Mouse (Mus musculus) embryonic facial prominence, embryonic 15.5 days (tissue): ENCODE data around the gene Nmt2. TPM values are rescaled to one million over a fixed set of nuclear protein-coding genes. Genes with fewer than 3 reads are reported as not detected.

Source experiments
- ATAC-seq: fragments of 200-750 bp; cut with Nextera tagmentation; 2 replicates; pipeline ENCODE4 v1.8.0; 2017; ENCODE audit warnings: low read depth, moderate TSS enrichment; ENCODE audit not compliant: insufficient number of reproducible peaks, low FRiP score, low TSS enrichment
- H3K27ac ChIP-seq: fragments of 300-500 bp; sonication (generic); replicated peaks from 2 replicates; pipeline ENCODE4 v1.5.1; 2015; ENCODE audit warnings: mild to moderate bottlenecking, inconsistent platforms
- H3K27me3 ChIP-seq: fragments of 300-500 bp; sonication (generic); 2 replicates; pipeline ENCODE4 v1.6.1; 2015; ENCODE audit warnings: inconsistent platforms
- H3K36me3 ChIP-seq: fragments of 300-500 bp; sonication (generic); 2 replicates; pipeline ENCODE4 v1.6.1; 2015; ENCODE audit warnings: mild to moderate bottlenecking, inconsistent platforms
- H3K4me1 ChIP-seq: fragments of 300-500 bp; sonication (generic); 2 replicates; pipeline ENCODE4 v1.6.1; 2015; ENCODE audit warnings: inconsistent platforms
- H3K4me2 ChIP-seq: fragments of 300-500 bp; sonication (generic); replicated peaks from 2 replicates; pipeline ENCODE4 v1.6.1; 2015; ENCODE audit warnings: mild to moderate bottlenecking, inconsistent platforms
- H3K4me3 ChIP-seq: fragments of 300-500 bp; sonication (generic); replicated peaks from 2 replicates; pipeline ENCODE4 v1.5.1; 2015; ENCODE audit warnings: mild to moderate bottlenecking, inconsistent platforms
- H3K9ac ChIP-seq: fragments of 300-500 bp; sonication (generic); 2 replicates; pipeline ENCODE4 v1.6.1; 2015; ENCODE audit warnings: inconsistent platforms
- H3K9me3 ChIP-seq: fragments of 300-500 bp; sonication (generic); replicated peaks from 2 replicates; pipeline ENCODE4 v1.6.1; 2016; ENCODE audit warnings: inconsistent platforms
- WGBS: fragments of 180-500 bp; shearing (Covaris S2); methylation state at CpG from one replicate; pipeline ENCODE4 v1.1.7; 2015; 5-methylcytosine and 5-hydroxymethylcytosine counted together
- polyA plus RNA-seq: library from polyadenylated mRNA; unstranded; fragments of >200 nt; fragmentation: Nextera tagmentation; extraction: Ambion mirVana; gene quantifications from 2 replicates; pipeline ENCODE4 v1.2.1, GENCODE M21; 2015

Gene Nmt2
- polyA plus RNA-seq, 1 experiment from 2014 or later, result 38.6 TPM

GRCm38 (mm10) chr2:3284473-3285180, 615 bp downstream of the Nmt2 start:
- Histone ChIP-seq H3K9me3 (no peaks in the 10 kb centered on the region), H3K4me3 (peak overlapping the region; percentile 96), H3K9ac (peak overlapping the region; percentile 82), H3K4me2 (peak overlapping the region; percentile 71), H3K27ac (peak overlapping the region; percentile 88), H3K36me3 (no peaks in the 10 kb centered on the region), H3K4me1 (peaks cover 8% of the 10 kb centered on the region), H3K27me3 (no peaks in the 10 kb centered on the region)
- ATAC-seq, result peak; percentile 3; the same call in 1 of the 2 replicates
- WGBS, result under 1% methylated on average over 58 of the region's 60 CpGs

DNA sequence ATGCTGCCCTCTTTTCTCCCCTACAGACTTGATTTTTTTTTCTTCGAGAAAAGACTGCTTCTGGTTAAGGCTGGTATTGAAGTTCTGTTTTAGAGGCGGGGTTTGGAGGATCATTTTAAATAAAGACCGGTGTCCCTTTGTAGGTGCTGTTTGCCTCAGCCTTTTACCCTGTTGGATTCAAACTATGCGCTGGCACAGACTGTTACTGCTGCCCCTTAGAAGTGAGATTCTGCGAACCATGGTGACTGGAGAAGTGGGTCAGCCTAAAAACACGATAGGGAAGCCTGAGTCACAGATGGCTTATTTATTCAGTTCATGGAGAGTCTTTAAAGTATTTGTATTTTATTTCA, 1.1 kb downstream of the Nmt2 start:
- no peak for ATAC-seq
- Histone ChIP-seq H3K4me3 (peak overlapping the region; percentile 96), H3K4me2 (peak overlapping the region; percentile 71), H3K36me3 (no peaks in the 10 kb centered on the region), H3K27ac (peak overlapping the region; percentile 88; the same call in 1 of the 2 replicates), H3K27me3 (no peaks in the 10 kb centered on the region), H3K9ac (peak overlapping the region; percentile 82; the same call in 1 of the 2 replicates), H3K4me1 (peaks cover 8% of the 10 kb centered on the region), H3K9me3 (no peaks in the 10 kb centered on the region)
- WGBS, result 2% methylated on average over 6 of the region's 6 CpGs

DNA sequence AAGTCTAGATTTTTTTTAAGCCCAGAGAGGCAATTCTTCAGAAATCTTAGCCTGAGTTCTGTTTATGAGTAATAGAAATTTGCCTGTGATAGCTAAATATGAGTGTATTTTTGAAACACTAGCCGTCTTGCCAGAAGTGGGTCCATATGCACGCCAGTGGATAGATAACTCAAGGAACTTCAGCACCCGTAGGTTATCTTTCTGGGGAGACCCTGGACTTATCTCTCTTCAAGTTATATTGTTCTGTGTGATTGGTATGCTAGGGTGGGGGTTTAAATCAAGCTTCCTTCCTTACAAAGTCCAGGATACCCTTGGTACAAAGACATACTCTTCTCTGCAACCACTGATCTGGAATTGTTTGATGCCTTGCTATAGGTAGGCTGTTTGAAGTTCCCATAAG, 1.7 kb downstream of the Nmt2 start:
- H3K9ac ChIP-seq, result no peak overlapping the region
- H3K4me3 ChIP-seq, result peak overlapping the region; percentile 96; the same call in 1 of the 2 replicates
- no peak overlapping the region for H3K4me2 ChIP-seq

DNA sequence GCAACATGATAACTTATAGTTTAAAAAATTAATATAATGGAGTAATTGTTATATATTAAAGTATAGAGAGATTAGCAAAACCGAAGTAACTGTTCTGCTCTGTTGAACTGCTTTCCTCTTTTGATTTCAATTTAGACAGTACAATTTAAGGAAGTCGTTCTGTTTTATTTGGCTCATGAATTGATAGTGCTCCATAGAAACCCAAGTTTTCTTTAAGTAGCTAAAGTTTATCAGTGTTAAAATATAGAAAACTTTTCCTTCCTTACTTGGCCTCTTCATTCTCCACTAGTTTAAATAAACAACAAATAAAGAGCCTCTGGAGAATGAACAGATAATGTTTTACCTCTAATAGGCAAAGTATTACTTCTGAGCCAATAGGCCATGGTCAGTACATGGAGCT, 2.2 kb downstream of the Nmt2 start:
- 80% methylated on average over 2 of the region's 2 CpGs for WGBS
- no peak for ATAC-seq

More for the DNA sequence above, 1.7 kb downstream of the Nmt2 start:
- Histone ChIP-seq H3K27me3 (no peaks in the 10 kb centered on the region), H3K36me3 (no peaks in the 10 kb centered on the region), H3K27ac (no peak overlapping the region), H3K4me1 (peaks cover 8% of the 10 kb centered on the region), H3K9me3 (no peaks in the 10 kb centered on the region)
- ATAC-seq, result no peak
- WGBS, result 72% methylated on average over 3 of the region's 3 CpGs

GRCm38 (mm10) chr2:3289581-3289980, 5.6 kb downstream of the Nmt2 start:
- H3K27ac ChIP-seq, result no peak overlapping the region
- H3K36me3 ChIP-seq, result no peaks in the 10 kb centered on the region
- no peak for ATAC-seq
- H3K27me3 ChIP-seq, result no peaks in the 10 kb centered on the region
- H3K4me1 ChIP-seq, result no peaks in the 10 kb centered on the region
- no peak overlapping the region for H3K4me3 ChIP-seq
- H3K4me2 ChIP-seq, result no peak overlapping the region
- WGBS, result 86% methylated on average over 1 of the region's 1 CpGs
- H3K9ac ChIP-seq, result no peak overlapping the region
- H3K9me3 ChIP-seq, result no peaks in the 10 kb centered on the region

More for the DNA sequence above, 2.2 kb downstream of the Nmt2 start:
- Histone ChIP-seq H3K4me3 (no peak overlapping the region), H3K4me2 (no peak overlapping the region), H3K27me3 (no peaks in the 10 kb centered on the region), H3K36me3 (no peaks in the 10 kb centered on the region), H3K9me3 (no peaks in the 10 kb centered on the region), H3K27ac (no peak overlapping the region), H3K4me1 (peaks cover 8% of the 10 kb centered on the region), H3K9ac (no peak overlapping the region)

GRCm38 (mm10) chr2:3292170-3292569, 8.2 kb downstream of the Nmt2 start:
- no peak for ATAC-seq
- Histone ChIP-seq H3K4me1 (no peaks in the 10 kb centered on the region), H3K9ac (no peak overlapping the region), H3K27me3 (no peaks in the 10 kb centered on the region), H3K9me3 (no peaks in the 10 kb centered on the region), H3K4me2 (no peak overlapping the region), H3K36me3 (no peaks in the 10 kb centered on the region), H3K4me3 (no peak overlapping the region), H3K27ac (no peak overlapping the region)
- 94% methylated on average over 1 of the region's 1 CpGs for WGBS

DNA sequence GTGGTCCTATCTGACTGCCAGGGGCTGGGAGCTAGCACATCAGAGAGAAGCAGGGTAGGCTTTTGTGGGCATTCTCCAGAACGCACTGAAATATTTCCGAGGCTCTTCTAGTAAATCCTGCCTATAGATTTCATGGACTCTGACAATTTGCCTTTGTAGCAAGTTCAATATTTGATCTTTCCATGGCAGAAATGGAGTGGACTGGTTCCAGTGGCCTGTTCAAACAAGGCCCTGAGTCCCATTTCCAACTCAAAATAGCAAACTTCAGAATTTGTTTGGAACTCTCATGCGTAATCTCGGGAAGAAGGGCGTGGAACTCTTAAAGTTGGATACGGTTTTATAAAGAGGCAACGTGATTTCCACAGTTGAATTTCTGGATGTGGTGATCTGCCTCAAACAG, 11.8 kb downstream of the Nmt2 start:
- ATAC-seq, result no peak
- 74% methylated on average over 7 of the region's 7 CpGs for WGBS
- no peaks in the 10 kb centered on the region for H3K9me3 ChIP-seq
- H3K4me1 ChIP-seq, result no peaks in the 10 kb centered on the region
- H3K27me3 ChIP-seq, result no peaks in the 10 kb centered on the region
- no peak overlapping the region for H3K4me2 ChIP-seq
- H3K27ac ChIP-seq, result no peak overlapping the region
- H3K9ac ChIP-seq, result no peak overlapping the region
- no peak overlapping the region for H3K4me3 ChIP-seq
- no peaks in the 10 kb centered on the region for H3K36me3 ChIP-seq

- 74% methylated on average over 3 of the region's 3 CpGs for WGBS
- H3K27me3 ChIP-seq, result no peaks in the 10 kb centered on the region
- no peaks in the 10 kb centered on the region for H3K9me3 ChIP-seq
- ATAC-seq, result no peak
- no peak overlapping the region for H3K4me2 ChIP-seq
- H3K9ac ChIP-seq, result no peak overlapping the region
- no peak overlapping the region for H3K4me3 ChIP-seq
- H3K27ac ChIP-seq, result no peak overlapping the region
- H3K4me1 ChIP-seq, result no peaks in the 10 kb centered on the region
- H3K36me3 ChIP-seq, result peaks cover 10% of the 10 kb centered on the region
Observed at GRCm38 (mm10) chr2:3305426-3306025, 21.5 kb downstream of the Nmt2 start.

DNA sequence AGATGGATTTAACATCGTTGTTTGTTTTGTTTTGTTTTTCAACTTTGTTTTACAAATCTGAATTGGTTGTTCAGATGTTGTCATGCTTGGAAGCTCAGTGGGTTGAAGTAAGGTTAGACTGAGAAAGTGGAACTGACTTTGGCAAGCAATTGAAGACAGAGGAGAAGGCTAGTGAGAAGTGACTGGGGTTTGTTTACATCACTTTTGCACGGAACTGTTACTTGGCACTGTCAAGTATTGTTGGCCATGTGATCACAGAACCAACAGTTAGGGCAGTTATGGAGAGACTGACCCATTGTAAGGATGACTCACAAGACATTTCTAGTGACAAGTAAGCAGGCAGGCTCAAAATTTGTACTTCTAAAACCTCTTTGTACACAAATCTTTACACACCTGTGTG, 39.1 kb downstream of the Nmt2 start:
- WGBS, result 86% methylated on average over 2 of the region's 2 CpGs
- H3K9ac ChIP-seq, result no peak overlapping the region
- no peaks in the 10 kb centered on the region for H3K27me3 ChIP-seq
- H3K4me2 ChIP-seq, result no peak overlapping the region
- H3K27ac ChIP-seq, result no peak overlapping the region
- no peaks in the 10 kb centered on the region for H3K4me1 ChIP-seq
- no peaks in the 10 kb centered on the region for H3K9me3 ChIP-seq
- no peak overlapping the region for H3K4me3 ChIP-seq
- no peak for ATAC-seq
- H3K36me3 ChIP-seq, result peaks cover 52% of the 10 kb centered on the region

GRCm38 (mm10) chr2:3324381-3325130, 40.5 kb downstream of the Nmt2 start:
- H3K27me3 ChIP-seq, result no peaks in the 10 kb centered on the region
- no peak overlapping the region for H3K4me2 ChIP-seq
- 88% methylated on average over 7 of the region's 7 CpGs for WGBS
- H3K4me1 ChIP-seq, result no peaks in the 10 kb centered on the region
- ATAC-seq, result no peak
- no peaks in the 10 kb centered on the region for H3K9me3 ChIP-seq
- H3K4me3 ChIP-seq, result no peak overlapping the region
- no peak overlapping the region for H3K9ac ChIP-seq
- H3K36me3 ChIP-seq, result peaks cover 56% of the 10 kb centered on the region
- H3K27ac ChIP-seq, result no peak overlapping the region

GRCm38 (mm10) chr2:3326547-3326946, 42.5 kb downstream of the Nmt2 start:
- Histone ChIP-seq H3K36me3 (peaks cover 59% of the 10 kb centered on the region), H3K27me3 (no peaks in the 10 kb centered on the region), H3K9ac (no peak overlapping the region), H3K4me1 (peaks cover 6% of the 10 kb centered on the region), H3K27ac (no peak overlapping the region), H3K4me3 (no peak overlapping the region), H3K4me2 (no peak overlapping the region), H3K9me3 (no peaks in the 10 kb centered on the region)
- ATAC-seq, result no peak
- WGBS, result 82% methylated on average over 1 of the region's 1 CpGs
